Mouse (Mus musculus): ENCODE results near the gene Aacs. TPM values are rescaled to one million over a fixed set of nuclear protein-coding genes. Genes with fewer than 3 reads are reported as not detected.

The Aacs gene
- polyA plus RNA-seq, 1 experiment from 2014 or later: 6.2 TPM

DNA sequence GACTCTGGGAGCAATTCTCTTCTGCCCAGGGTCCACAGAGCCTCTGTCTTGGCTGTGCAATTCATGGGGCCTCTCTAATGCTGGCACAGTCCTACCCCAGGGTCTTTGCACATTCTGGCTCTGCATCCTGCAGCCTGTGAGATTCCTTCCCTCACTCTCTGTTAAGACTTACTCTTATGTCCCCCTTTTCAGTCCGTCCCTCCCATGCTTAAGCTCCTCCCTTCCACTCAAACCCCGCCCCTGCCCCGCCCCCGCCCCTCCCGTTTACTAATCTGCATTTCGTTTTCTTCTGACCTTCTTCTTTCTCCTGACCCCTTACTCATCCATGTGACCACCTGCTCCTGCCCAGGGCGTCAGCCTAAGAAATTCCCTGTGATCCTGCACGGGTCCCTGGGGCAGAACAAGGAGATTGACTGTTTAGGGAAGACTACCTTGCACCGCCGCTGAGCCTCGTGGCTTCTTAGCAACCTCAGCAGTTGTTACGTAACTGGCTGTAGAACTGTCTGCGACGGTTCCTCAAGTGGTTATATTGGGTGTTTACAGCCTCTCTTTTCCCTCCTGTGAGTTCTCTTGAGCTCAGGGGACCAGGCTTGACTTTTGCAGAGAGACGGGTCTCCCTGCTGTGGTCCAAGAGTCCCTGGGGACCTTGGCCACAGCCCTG is 45.4 kb downstream of the Aacs start:
- Histone ChIP-seq H3K27ac (peak overlapping the region; percentile 38), H3K36me3 (ENCODE audit: inconsistent target) (peaks cover 10% of the 10 kb centered on the region; the same call in 1 of the 2 replicates), H3K79me2 (ENCODE audit: inconsistent target) (no peaks in the 10 kb centered on the region), H3K4me3 (ENCODE audit: inconsistent target) (peak overlapping the region; percentile 7; the same call in 1 of the 2 replicates)
- 0% methylated on average over 10 of the region's 15 CpGs for WGBS (ENCODE audit: missing documents)

DNA sequence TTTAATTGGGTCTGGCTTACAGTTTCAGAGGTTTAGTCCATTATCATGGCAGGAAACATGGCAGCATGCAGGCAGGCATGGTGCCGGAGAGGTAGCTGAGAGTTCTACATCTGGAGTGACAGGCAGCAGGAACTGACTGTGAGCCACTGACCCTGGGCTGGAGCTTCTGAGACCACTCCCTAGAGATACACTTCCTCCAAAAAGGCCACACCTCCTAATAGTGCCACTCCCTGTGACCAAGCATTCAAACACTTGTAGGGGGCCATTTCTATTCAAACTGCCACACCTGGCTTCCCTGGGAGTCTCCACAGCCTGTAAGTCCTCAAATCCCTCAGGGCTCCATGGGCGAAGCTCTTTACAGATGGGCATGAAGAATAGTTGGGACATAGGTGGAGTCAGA is 47.7 kb downstream of the Aacs start:
- no peak overlapping the region for H3K27ac ChIP-seq
- WGBS (ENCODE audit: missing documents): 83% methylated on average over 2 of the region's 2 CpGs
- no peak overlapping the region for H3K4me3 ChIP-seq (ENCODE audit: inconsistent target)
- no peaks in the 10 kb centered on the region for H3K79me2 ChIP-seq (ENCODE audit: inconsistent target)
- no peaks in the 10 kb centered on the region for H3K36me3 ChIP-seq (ENCODE audit: inconsistent target)

DNA sequence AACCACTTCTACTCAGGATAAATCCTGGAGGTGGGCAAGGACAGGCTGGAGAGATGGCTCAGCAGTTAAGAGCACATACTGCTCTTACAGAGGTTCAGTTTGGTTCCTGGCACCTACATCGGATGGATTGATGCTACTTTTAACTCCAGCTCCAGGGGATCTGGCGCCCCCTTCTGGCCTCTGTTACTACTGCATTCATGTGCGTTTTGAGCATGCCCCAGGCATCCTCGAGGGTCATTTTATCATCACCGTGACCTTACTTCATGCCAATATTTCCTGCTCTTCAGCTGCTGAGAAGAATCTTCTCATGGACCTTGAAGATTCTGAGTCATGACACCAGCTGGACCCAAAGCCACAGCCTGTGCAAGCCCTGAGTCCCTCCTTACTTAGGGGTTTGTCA is 49.9 kb downstream of the Aacs start:
- no peak overlapping the region for H3K4me3 ChIP-seq (ENCODE audit: inconsistent target)
- 62% methylated on average over 5 of the region's 5 CpGs for WGBS (ENCODE audit: missing documents)
- no peak overlapping the region for H3K27ac ChIP-seq
- H3K79me2 ChIP-seq (ENCODE audit: inconsistent target): no peaks in the 10 kb centered on the region
- no peaks in the 10 kb centered on the region for H3K36me3 ChIP-seq (ENCODE audit: inconsistent target)

DNA sequence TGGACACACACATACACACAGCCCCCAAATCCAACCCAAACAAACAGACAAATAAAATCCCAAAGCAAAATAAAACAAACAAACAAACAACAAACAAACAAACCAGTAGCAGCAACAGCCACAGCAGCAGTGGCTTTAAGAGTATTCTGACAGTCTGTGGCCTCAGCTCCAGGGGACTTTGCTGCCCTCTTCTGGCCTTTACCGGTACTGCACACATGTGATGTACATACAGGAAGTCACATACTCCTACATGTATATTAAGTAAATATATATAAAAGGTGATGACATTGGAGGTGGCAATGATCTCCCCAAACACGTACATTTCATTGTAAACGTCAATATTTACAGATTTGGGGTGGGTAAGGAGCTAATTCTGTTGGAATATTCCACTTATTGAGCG is 50.9 kb downstream of the Aacs start:
- H3K79me2 ChIP-seq (ENCODE audit: inconsistent target): no peaks in the 10 kb centered on the region
- no peak overlapping the region for H3K4me3 ChIP-seq (ENCODE audit: inconsistent target)
- WGBS (ENCODE audit: missing documents): 78% methylated on average over 4 of the region's 4 CpGs
- no peak overlapping the region for H3K27ac ChIP-seq
- no peaks in the 10 kb centered on the region for H3K36me3 ChIP-seq (ENCODE audit: inconsistent target)

DNA sequence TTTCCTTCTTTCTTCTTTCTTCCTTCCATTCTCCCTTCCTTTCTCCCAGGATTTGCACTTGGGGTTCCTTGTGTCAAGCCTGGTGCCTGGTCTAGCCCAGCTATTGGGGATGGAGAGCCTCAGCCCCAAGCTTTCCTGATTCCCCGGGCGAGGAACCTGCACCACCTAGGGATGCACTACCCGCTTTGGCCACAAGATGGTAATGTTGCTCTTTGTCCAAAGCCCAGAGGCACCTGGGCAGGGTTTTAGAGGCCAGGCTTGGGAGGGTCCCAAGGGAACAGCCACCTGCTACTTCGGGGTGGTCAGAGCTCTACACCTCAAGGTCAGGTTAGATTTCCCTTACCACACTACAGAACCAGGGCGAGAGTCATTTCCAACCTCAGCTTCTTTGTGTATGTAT is 53.5 kb downstream of the Aacs start:
- Histone ChIP-seq H3K36me3 (ENCODE audit: inconsistent target) (no peaks in the 10 kb centered on the region), H3K27ac (no peak overlapping the region), H3K79me2 (ENCODE audit: inconsistent target) (no peaks in the 10 kb centered on the region), H3K4me3 (ENCODE audit: inconsistent target) (no peak overlapping the region)
- WGBS (ENCODE audit: missing documents): 5% methylated on average over 5 of the region's 5 CpGs

DNA sequence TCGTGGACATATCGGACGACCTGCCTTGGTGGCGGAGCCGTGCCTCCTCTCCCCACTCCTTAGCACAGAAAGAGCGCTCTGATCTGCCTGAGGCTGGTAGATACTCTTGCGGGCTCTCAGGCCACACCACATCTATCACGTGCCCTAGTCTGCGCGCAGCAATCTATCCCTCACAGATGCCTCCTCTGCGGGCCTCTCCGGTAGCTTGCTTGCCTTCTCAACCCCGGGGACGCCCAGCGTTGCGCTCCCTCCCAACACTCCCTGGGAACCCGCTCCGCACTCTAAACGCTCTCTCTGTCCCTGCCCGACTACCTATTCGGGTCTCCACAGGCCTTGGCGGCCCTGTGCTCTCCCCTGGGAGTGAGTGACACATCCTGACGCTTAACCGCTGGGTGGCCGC is 56.0 kb downstream of the Aacs start, which contains the start of gene Tmem132b:
Gene Tmem132b (plus strand): TSS at position 141 of the 400 bp plus-strand sequence.
- Histone ChIP-seq H3K36me3 (ENCODE audit: inconsistent target) (no peaks in the 10 kb centered on the region), H3K4me3 (ENCODE audit: inconsistent target) (no peak within 1 kb of the TSS), H3K27ac (no peak within 1 kb of the TSS), H3K79me2 (ENCODE audit: inconsistent target) (no peaks in the 10 kb centered on the region)
- 6% methylated on average over 25 of the region's 25 CpGs for WGBS (ENCODE audit: missing documents)

DNA sequence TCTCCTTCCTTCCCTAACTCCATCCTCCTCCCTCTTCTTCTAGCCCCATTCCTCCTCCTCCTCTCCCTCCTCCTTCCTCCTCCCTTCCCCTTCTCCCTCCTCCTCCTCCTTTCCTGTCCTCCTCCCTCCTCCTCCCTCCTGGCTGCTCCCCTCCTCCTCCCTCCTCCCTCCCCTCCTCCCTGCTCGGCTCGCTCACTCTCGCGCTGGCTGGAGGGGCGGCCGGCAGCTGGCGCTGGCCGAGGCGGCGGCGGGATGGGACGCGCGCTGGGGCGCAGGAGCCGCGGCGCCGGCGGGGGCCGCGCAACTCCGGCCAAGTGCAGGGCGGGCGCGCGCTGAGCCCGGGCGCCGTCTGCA is 56.6 kb downstream of the Aacs start:
- H3K79me2 ChIP-seq (ENCODE audit: inconsistent target): no peaks in the 10 kb centered on the region
- no peak overlapping the region for H3K27ac ChIP-seq
- no peaks in the 10 kb centered on the region for H3K36me3 ChIP-seq (ENCODE audit: inconsistent target)
- WGBS (ENCODE audit: missing documents): 0% methylated on average over 14 of the region's 30 CpGs
- H3K4me3 ChIP-seq (ENCODE audit: inconsistent target): no peak overlapping the region

DNA sequence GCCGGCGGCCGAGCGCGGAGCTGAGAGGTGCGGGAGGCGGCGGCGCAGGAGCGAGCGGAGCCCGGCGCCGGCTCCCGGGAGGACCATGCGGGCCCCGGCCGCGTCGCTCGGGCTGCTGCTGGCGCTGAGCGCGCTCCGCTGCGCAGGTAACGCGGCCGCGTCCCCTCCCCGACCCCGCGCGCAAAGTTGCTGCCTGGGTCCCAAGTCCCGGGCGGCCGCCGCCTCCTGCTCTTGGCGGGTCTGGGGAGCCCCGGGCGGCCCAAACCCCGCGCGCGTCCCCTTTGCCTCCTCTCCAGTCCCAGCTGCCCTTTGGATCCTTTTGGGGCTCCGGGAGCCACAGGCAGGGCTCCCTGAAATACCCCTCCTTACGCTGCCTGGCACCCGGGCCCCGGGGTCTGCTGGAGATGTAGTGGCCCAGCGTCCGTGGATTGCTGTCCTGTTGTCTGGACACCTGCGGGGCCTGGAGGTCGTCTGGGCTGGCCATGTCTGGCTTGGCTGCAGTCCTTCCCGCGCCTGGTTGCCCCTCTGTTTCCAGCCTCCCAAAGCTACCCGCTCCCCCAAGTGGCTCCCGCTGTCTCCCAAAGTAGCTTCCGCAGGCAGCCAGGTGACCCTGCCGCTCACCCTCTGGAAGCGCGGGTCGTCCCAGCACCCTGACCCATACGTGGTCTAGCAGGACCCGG is 57.1 kb downstream of the Aacs start:
- H3K36me3 ChIP-seq (ENCODE audit: inconsistent target): no peaks in the 10 kb centered on the region
- H3K79me2 ChIP-seq (ENCODE audit: inconsistent target): no peaks in the 10 kb centered on the region
- no peak overlapping the region for H3K27ac ChIP-seq
- no peak overlapping the region for H3K4me3 ChIP-seq (ENCODE audit: inconsistent target)
- 4% methylated on average over 50 of the region's 64 CpGs for WGBS (ENCODE audit: missing documents)

DNA sequence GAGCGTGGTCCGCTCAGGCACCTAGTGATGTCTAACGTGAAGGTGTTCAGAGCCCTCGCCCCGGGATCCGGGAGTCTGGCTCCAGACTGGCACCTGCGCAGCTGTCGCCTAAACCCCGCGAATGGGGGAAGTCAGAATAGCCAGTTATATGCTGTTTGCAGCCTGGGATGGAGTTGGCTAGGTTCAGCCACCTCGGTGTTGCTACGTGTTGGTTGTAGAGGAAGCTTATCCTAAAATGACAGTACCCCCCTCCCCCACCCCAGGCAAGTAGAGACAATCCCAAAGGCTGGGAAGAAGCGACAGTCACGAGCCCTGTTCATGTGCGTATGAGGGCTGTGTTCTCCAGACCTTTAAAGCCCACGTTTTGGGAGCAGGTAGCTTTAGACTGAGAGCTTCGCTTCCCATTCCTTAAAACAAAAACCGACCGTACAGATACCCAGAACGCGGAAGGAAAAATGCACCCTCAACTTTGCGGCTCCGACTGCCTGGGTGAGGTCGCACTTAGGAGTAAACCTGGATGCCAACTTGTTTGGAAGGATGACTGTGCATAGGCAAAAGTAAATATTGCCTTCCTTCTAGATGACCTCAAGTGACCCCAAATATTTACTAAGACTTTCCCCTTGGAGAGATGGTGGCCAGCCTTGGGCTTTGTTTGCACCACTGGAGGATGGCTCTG is 57.7 kb downstream of the Aacs start:
- Histone ChIP-seq H3K36me3 (ENCODE audit: inconsistent target) (no peaks in the 10 kb centered on the region), H3K27ac (no peak overlapping the region), H3K4me3 (ENCODE audit: inconsistent target) (no peak overlapping the region), H3K79me2 (ENCODE audit: inconsistent target) (no peaks in the 10 kb centered on the region)
- 4% methylated on average over 24 of the region's 24 CpGs for WGBS (ENCODE audit: missing documents)

DNA sequence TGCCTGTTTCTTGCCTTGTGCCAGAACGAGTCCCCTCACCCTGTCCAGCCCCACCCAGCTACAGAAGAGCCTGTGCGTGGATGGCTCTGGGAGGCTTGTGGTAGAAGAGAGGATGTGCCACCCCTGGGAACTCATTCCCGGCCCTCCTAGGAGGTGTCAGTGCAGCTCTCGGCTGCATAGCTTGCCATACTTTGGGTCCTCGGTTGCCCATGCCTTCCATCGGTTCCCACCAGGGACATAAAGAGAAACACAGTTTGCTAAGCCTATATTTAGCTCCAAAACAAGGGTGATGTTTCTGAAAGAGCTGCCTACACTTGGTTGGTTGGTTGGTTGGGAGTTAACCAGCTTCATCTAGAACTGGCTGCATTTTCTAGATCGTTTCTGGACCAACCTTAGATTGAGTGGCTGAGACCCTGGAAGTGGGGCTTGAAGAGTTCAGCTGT is 58.6 kb downstream of the Aacs start:
- H3K27ac ChIP-seq: no peak overlapping the region
- WGBS (ENCODE audit: missing documents): 17% methylated on average over 7 of the region's 7 CpGs
- no peaks in the 10 kb centered on the region for H3K79me2 ChIP-seq (ENCODE audit: inconsistent target)
- no peak overlapping the region for H3K4me3 ChIP-seq (ENCODE audit: inconsistent target)
- no peaks in the 10 kb centered on the region for H3K36me3 ChIP-seq (ENCODE audit: inconsistent target)

DNA sequence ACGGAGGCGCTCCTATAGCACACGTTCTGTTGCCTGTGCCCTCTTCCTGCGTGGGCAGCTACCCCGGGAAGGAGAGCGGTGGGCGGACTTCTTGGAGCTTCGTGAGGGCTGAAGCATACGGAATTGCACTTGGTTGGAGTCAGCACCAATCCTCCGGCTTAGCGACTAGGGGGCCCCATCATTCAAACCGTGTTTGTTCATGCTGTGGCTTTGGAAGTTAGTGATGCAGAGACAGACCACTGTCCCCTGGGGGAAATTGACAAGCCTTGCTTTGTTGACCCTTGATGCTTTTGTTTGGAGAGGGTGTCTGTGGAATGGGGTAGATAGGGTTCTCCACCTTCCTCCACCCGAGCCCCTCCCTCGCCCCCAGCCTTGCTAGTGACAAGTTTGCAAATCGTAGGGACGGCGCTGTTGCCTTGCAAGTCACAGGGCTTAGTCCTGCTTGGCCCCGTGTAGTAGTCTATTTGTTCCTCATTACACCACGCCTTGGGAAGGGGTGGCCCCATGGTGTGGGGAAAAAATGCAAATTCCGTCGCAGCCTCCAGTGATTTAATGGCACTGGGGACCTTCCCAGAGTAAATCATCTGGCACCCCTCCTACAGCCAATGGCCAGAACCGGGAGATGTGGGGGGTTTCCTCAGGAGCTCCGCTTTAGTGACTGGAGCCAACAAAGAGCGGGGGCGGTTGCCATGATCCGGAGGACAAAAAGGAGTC is 59.2 kb downstream of the Aacs start:
- no peaks in the 10 kb centered on the region for H3K79me2 ChIP-seq (ENCODE audit: inconsistent target)
- H3K4me3 ChIP-seq (ENCODE audit: inconsistent target): no peak overlapping the region
- WGBS (ENCODE audit: missing documents): 6% methylated on average over 26 of the region's 26 CpGs
- no peaks in the 10 kb centered on the region for H3K36me3 ChIP-seq (ENCODE audit: inconsistent target)
- no peak overlapping the region for H3K27ac ChIP-seq

DNA sequence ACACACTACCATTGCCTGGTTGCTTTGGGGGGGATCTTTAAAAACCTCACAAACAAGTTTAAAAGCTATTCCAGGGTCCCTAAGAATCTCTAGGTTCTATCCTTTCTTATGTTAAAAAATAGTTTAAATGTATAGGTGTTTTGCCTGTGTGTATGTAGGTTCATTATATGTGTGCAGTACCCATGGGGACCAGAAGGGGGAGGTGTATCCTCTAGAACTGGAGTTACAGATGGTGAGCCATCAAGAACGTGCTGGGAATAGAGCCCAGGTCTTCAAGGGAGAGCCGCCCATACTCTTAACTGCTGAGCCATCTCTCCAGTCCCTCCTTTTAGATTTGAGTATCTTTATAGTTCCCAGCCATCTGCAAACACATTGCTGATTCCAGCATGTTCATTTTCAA is 69.5 kb downstream of the Aacs start:
- no peaks in the 10 kb centered on the region for H3K36me3 ChIP-seq (ENCODE audit: inconsistent target)
- 95% methylated on average over 2 of the region's 2 CpGs for WGBS (ENCODE audit: missing documents)
- no peak overlapping the region for H3K27ac ChIP-seq
- H3K79me2 ChIP-seq (ENCODE audit: inconsistent target): no peaks in the 10 kb centered on the region
- H3K4me3 ChIP-seq (ENCODE audit: inconsistent target): no peak overlapping the region

DNA sequence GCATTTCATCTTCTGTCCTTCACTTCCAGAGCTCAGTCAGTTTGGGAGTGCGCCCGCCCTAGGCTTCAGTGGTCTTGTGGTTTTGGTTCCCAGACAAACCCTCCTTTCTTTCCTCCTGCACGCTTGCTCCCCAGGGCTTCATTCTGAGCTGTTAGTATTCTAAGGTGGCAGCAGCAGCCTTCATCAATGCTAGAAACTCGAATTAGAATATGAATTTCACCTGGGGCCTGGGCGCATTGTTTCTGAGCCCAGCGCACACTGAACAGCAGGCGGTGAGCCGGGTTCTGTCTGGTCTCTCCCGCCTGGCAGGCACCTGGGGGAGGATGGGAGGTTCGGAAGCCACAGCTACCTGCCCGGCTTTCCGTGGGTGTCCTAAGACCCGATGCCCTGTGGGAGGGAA is 70.7 kb downstream of the Aacs start:
- no peak overlapping the region for H3K27ac ChIP-seq
- no peak overlapping the region for H3K4me3 ChIP-seq (ENCODE audit: inconsistent target)
- H3K36me3 ChIP-seq (ENCODE audit: inconsistent target): no peaks in the 10 kb centered on the region
- no peaks in the 10 kb centered on the region for H3K79me2 ChIP-seq (ENCODE audit: inconsistent target)
- WGBS (ENCODE audit: missing documents): 27% methylated on average over 13 of the region's 13 CpGs

DNA sequence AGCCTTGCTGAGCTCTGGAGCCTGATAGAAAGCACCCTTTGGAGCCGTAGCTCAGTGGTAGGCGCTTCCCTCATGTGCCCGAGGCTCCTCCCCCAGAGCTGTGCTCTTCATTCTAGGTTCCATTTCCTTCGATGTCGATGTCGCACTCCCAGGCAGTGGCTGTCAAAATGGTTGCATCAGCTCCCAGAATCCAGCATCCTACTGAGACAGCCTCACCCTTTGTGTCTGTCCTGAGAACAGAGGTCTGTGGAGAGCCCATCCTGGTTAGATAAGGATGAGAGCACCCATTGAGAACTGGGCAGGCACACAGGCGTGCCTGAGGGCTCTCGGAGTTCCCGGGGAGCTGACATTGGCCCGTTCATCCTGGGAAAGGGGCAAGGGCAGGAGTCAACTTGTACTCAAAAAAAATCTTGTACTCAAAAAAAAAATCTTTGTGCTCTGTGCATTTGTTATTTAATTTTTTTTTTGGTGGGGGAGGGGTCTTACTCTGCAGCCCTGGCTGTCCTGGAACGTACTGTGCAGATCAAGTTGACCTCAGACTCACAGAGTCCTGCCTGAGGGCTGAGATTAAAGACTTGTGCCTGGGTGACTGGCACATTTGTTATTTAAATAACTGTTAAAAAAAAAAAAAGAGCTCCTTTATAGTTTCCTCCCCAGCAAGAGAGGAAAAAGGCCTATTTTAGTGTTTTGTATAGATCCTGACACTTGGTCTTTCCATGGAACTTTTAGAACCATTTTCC is 74.3 kb downstream of the Aacs start:
- H3K27ac ChIP-seq: no peak overlapping the region
- H3K36me3 ChIP-seq (ENCODE audit: inconsistent target): no peaks in the 10 kb centered on the region
- no peaks in the 10 kb centered on the region for H3K79me2 ChIP-seq (ENCODE audit: inconsistent target)
- no peak overlapping the region for H3K4me3 ChIP-seq (ENCODE audit: inconsistent target)
- 36% methylated on average over 11 of the region's 11 CpGs for WGBS (ENCODE audit: missing documents)

Measured in macrophage (primary cell).